Mouse (Mus musculus) midbrain, embryonic 14.5 days (tissue): ENCODE measurements at regions not wholly inside any gene's neighbourhood (a gene's known extent, or its start where the extent isn't known, plus 50 kb on each side); places are given as distances from the start of the nearest gene placed in this dataset.

Source experiments
- ATAC-seq: fragments of 200-750 bp; cut with Nextera tagmentation; 2 replicates; pipeline ENCODE4 v1.8.0; 2017; ENCODE audit warnings: moderate number of reproducible peaks, moderate library complexity; ENCODE audit not compliant: low FRiP score, low TSS enrichment
- DNase-seq: peaks from one replicate; pipeline ENCODE4 v3.0.0-alpha.2; 2015
- H3K27ac ChIP-seq: fragments of 300-500 bp; sonication (generic); replicated peaks from 2 replicates; pipeline ENCODE4 v1.5.1; 2014; ENCODE audit warnings: mild to moderate bottlenecking, low read depth, low read length, moderate library complexity
- H3K27me3 ChIP-seq: fragments of 300-500 bp; sonication (generic); 2 replicates; pipeline ENCODE4 v1.6.1; 2014; ENCODE audit warnings: low read length, control low read depth, mixed read lengths; ENCODE audit not compliant: control insufficient read depth, insufficient read depth
- H3K36me3 ChIP-seq: fragments of 300-500 bp; sonication (generic); 2 replicates; pipeline ENCODE4 v1.6.1; 2014; ENCODE audit warnings: low read length, control low read depth; ENCODE audit not compliant: control insufficient read depth, insufficient read depth
- H3K4me1 ChIP-seq: fragments of 300-500 bp; sonication (generic); 2 replicates; pipeline ENCODE4 v1.6.1; 2014; ENCODE audit warnings: mild to moderate bottlenecking, antibody characterized with exemption, low read length, control low read depth; ENCODE audit not compliant: control insufficient read depth, insufficient read depth
- H3K4me2 ChIP-seq: fragments of 300-500 bp; sonication (generic); 2 replicates; pipeline ENCODE4 v1.6.1; 2014; ENCODE audit warnings: mild to moderate bottlenecking, low read length, moderate library complexity
- H3K4me3 ChIP-seq: fragments of 300-500 bp; sonication (generic); replicated peaks from 2 replicates; pipeline ENCODE4 v1.5.1; 2014; ENCODE audit warnings: low read depth, low read length
- H3K9ac ChIP-seq: fragments of 300-500 bp; sonication (generic); replicated peaks from 2 replicates; pipeline ENCODE4 v1.6.1; 2014; ENCODE audit warnings: mild to moderate bottlenecking, low read length, moderate library complexity
- H3K9me3 ChIP-seq: fragments of 300-500 bp; sonication (generic); 2 replicates; pipeline ENCODE4 v1.6.1; 2016; ENCODE audit warnings: low read length, control low read depth, mixed read lengths; ENCODE audit not compliant: control insufficient read depth
- WGBS: fragments of 180-500 bp; shearing (Covaris S2); extraction: QIAGEN DNeasy Blood & Tissue Kit; methylation state at CpG from one replicate; pipeline ENCODE4 v1.1.7; 2014; 5-methylcytosine and 5-hydroxymethylcytosine counted together

GRCm38 (mm10) chr14:25253016-25253850 lies 205.8 kb upstream of the Zmiz1 start:
- peaks cover 17% of the 10 kb centered on the region; the same call in 1 of the 2 replicates for H3K4me1 ChIP-seq
- H3K9me3 ChIP-seq, result no peaks in the 10 kb centered on the region
- no peak overlapping the region for H3K4me3 ChIP-seq
- DNase-seq, result peak; percentile 75
- H3K9ac ChIP-seq, result no peak overlapping the region
- no peaks in the 10 kb centered on the region for H3K36me3 ChIP-seq
- no peaks in the 10 kb centered on the region for H3K27me3 ChIP-seq
- no peak overlapping the region for H3K4me2 ChIP-seq
- ATAC-seq, result no peak
- peak overlapping the region; percentile 78 for H3K27ac ChIP-seq
- WGBS, result 60% methylated on average over 15 of the region's 15 CpGs

- Histone ChIP-seq H3K4me3 (no peak overlapping the region), H3K4me2 (no peak overlapping the region), H3K36me3 (no peaks in the 10 kb centered on the region), H3K9ac (no peak overlapping the region), H3K4me1 (peaks cover 4% of the 10 kb centered on the region), H3K27ac (no peak overlapping the region), H3K9me3 (no peaks in the 10 kb centered on the region), H3K27me3 (no peaks in the 10 kb centered on the region)
- ATAC-seq (no peak), DNase-seq (no peak)
- 94% methylated on average over 1 of the region's 1 CpGs for WGBS
These were observed 195.9 kb upstream of the Zmiz1 start for GRCm38 (mm10) chr14:25263121-25263520.

- Histone ChIP-seq H3K9ac (no peak overlapping the region), H3K4me3 (no peak overlapping the region), H3K4me1 (peaks cover 12% of the 10 kb centered on the region), H3K27me3 (no peaks in the 10 kb centered on the region), H3K4me2 (no peak overlapping the region), H3K36me3 (no peaks in the 10 kb centered on the region), H3K9me3 (no peaks in the 10 kb centered on the region), H3K27ac (peak overlapping the region; percentile 50)
- ATAC-seq (no peak), DNase-seq (peak; percentile 38)
- WGBS, result 34% methylated on average over 4 of the region's 4 CpGs
These were observed 192.1 kb upstream of the Zmiz1 start for GRCm38 (mm10) chr14:25266846-25267245.

GRCm38 (mm10) chr14:25268090-25268631 lies 190.8 kb upstream of the Zmiz1 start:
- H3K4me1 ChIP-seq, result peaks cover 12% of the 10 kb centered on the region
- H3K4me2 ChIP-seq, result no peak overlapping the region
- no peaks in the 10 kb centered on the region for H3K27me3 ChIP-seq
- no peak overlapping the region for H3K27ac ChIP-seq
- DNase-seq, result no peak
- no peak overlapping the region for H3K4me3 ChIP-seq
- no peak for ATAC-seq
- H3K36me3 ChIP-seq, result no peaks in the 10 kb centered on the region
- 65% methylated on average over 13 of the region's 13 CpGs for WGBS
- no peaks in the 10 kb centered on the region for H3K9me3 ChIP-seq
- no peak overlapping the region for H3K9ac ChIP-seq

GRCm38 (mm10) chr14:25270227-25270876 lies 188.6 kb upstream of the Zmiz1 start:
- Histone ChIP-seq H3K9me3 (no peaks in the 10 kb centered on the region), H3K4me1 (peaks cover 12% of the 10 kb centered on the region), H3K27ac (peak overlapping the region; percentile 49; the same call in 1 of the 2 replicates), H3K36me3 (no peaks in the 10 kb centered on the region), H3K4me2 (peak overlapping the region; percentile 6; the same call in 1 of the 2 replicates), H3K4me3 (no peak overlapping the region), H3K9ac (no peak overlapping the region; the same call in 1 of the 2 replicates), H3K27me3 (no peaks in the 10 kb centered on the region)
- ATAC-seq (peak; percentile 73; the same call in 1 of the 2 replicates), DNase-seq (peak; percentile 66)
- WGBS, result 16% methylated on average over 11 of the region's 11 CpGs

GRCm38 (mm10) chr14:25272366-25273156 lies 186.4 kb upstream of the Zmiz1 start:
- 82% methylated on average over 11 of the region's 11 CpGs for WGBS
- Histone ChIP-seq H3K36me3 (no peaks in the 10 kb centered on the region), H3K9me3 (no peaks in the 10 kb centered on the region), H3K9ac (no peak overlapping the region), H3K4me3 (no peak overlapping the region), H3K27me3 (no peaks in the 10 kb centered on the region), H3K4me2 (no peak overlapping the region), H3K4me1 (peaks cover 9% of the 10 kb centered on the region; the same call in 1 of the 2 replicates), H3K27ac (no peak overlapping the region)
- no peak for DNase-seq
- ATAC-seq, result no peak

- ATAC-seq (no peak), DNase-seq (no peak)
- no peaks in the 10 kb centered on the region for H3K27me3 ChIP-seq
- H3K4me3 ChIP-seq, result no peak overlapping the region
- no peaks in the 10 kb centered on the region for H3K36me3 ChIP-seq
- no peaks in the 10 kb centered on the region for H3K9me3 ChIP-seq
- no peak overlapping the region for H3K9ac ChIP-seq
- H3K27ac ChIP-seq, result no peak overlapping the region
- H3K4me2 ChIP-seq, result no peak overlapping the region
- H3K4me1 ChIP-seq, result peaks cover 18% of the 10 kb centered on the region
These were observed 179.2 kb upstream of the Zmiz1 start for GRCm38 (mm10) chr14:25279751-25280150.

- H3K9me3 ChIP-seq, result no peaks in the 10 kb centered on the region
- no peaks in the 10 kb centered on the region for H3K4me1 ChIP-seq
- ATAC-seq (no peak), DNase-seq (no peak)
- no peak overlapping the region for H3K4me2 ChIP-seq
- H3K9ac ChIP-seq, result no peak overlapping the region
- H3K27ac ChIP-seq, result no peak overlapping the region
- H3K27me3 ChIP-seq, result no peaks in the 10 kb centered on the region
- no peaks in the 10 kb centered on the region for H3K36me3 ChIP-seq
- no peak overlapping the region for H3K4me3 ChIP-seq
- 77% methylated on average over 1 of the region's 1 CpGs for WGBS
These were observed 166.4 kb upstream of the Zmiz1 start for GRCm38 (mm10) chr14:25292557-25292956.
